8 mouse cellular contexts compared by ENCODE assay signal in the genomic region with DNA sequence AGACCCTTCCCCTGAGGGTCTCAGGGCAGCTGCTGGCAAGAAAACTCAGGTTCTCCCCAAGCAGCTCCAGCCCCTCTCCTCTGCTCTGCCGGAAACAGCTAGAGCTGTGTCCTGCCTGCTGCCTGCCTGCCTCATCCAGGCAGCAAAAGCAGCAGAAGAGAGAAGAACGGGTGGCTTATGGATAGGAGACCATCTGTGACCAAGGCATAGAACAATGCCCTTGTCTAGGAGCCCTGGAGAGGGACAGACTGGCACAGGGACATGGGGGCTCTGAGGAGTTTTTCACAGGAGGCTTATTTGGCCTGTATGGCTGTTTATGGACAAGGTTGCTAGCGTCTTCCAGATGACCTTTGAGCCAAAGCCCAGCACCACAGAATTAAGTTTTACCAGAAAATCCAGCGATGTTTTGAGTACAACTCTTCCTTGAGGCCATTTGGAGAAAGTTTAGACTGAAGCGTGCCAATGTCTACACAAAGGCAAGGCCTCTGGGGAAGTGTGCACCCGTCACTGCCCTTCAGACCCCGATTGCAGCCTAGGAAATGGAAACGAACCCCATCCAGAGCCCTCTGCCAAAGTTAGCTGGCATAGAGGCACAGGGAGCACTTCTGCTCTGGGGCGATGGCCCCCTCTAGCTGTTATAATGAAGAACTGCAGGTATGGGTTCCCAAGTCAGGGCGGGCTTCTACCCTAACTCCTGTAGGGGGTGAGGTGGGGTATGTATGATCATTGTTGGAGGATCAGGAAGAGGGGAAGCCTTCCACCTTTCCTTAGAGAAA. TPM values are rescaled to one million over a fixed set of nuclear protein-coding genes. Genes with fewer than 3 reads are reported as not detected.
DNase-seq lines count a peak whose midpoint lies in the region; ATAC-seq and TF ChIP-seq lines count a peak whose summit lies in the region.

No protein-coding gene starts in this region.

- peak; percentile 74 for ATAC-seq in frontal cortex, adult (ENCODE audit: low TSS enrichment)
- peak; percentile 52; the same call in 1 of the 2 replicates for ATAC-seq in hindbrain, embryonic 14.5 days (ENCODE audit: low FRiP score)
- ATAC-seq in midbrain, embryonic 14.5 days (ENCODE audit: low FRiP score, low TSS enrichment): peak; percentile 27; the same call in 1 of the 2 replicates

- 9% methylated on average over 10 of the region's 10 CpGs for WGBS in cerebellum, adult 2 months
- 25% methylated on average over 10 of the region's 10 CpGs for WGBS in hindbrain, embryonic 14.5 days
- 29% methylated on average over 10 of the region's 10 CpGs for WGBS in midbrain, embryonic 14.5 days

- no peak overlapping the region for H3K9ac ChIP-seq in hindbrain, embryonic 14.5 days
- H3K9ac ChIP-seq in midbrain, embryonic 14.5 days (replicated peaks; ENCODE audit: low read length): no peak overlapping the region

- no peak overlapping the region for H3K4me3 ChIP-seq in testis, adult 2 months (ENCODE audit: control insufficient read depth, low read depth, low read length)
- H3K4me3 ChIP-seq in cerebellum, adult 2 months (replicated peaks; ENCODE audit: insufficient read depth, low read depth, low read length): no peak overlapping the region
- no peak overlapping the region for H3K4me3 ChIP-seq in hindbrain, embryonic 14.5 days (replicated peaks; ENCODE audit: low read length)
- H3K4me3 ChIP-seq in midbrain, embryonic 14.5 days (replicated peaks; ENCODE audit: low read depth, low read length): no peak overlapping the region

- no peak overlapping the region for H3K4me2 ChIP-seq in hindbrain, embryonic 14.5 days (replicated peaks)
- no peak overlapping the region for H3K4me2 ChIP-seq in midbrain, embryonic 14.5 days (ENCODE audit: low read length)

- peak; percentile 56; the same call in 1 of the 2 replicates for TF ChIP-seq CTCF in testis, adult 2 months (IDR thresholded peaks at IDR 0.05; ENCODE audit: control insufficient read depth, insufficient read depth, insufficient replicate concordance, low read depth, low read length)
- peak; percentile 91 for TF ChIP-seq CTCF in cerebellum, adult 2 months (IDR thresholded peaks at IDR 0.05; ENCODE audit: borderline replicate concordance, insufficient read depth, low read depth, low read length)

- H3K27ac ChIP-seq in testis, adult 2 months (ENCODE audit: control insufficient read depth, insufficient read depth, low read depth, low read length): no peak overlapping the region
- peak overlapping the region; percentile 19 for H3K27ac ChIP-seq in cerebellum, adult 2 months (ENCODE audit: insufficient read depth, low read length)
- H3K27ac ChIP-seq in hindbrain, embryonic 14.5 days: peak overlapping the region; percentile 51
- no peak overlapping the region for H3K27ac ChIP-seq in midbrain, embryonic 14.5 days (replicated peaks; ENCODE audit: low read depth, low read length)

- no peaks in the 10 kb centered on the region for H3K9me3 ChIP-seq in hindbrain, embryonic 14.5 days (ENCODE audit: control insufficient read depth, low read length)
- no peaks in the 10 kb centered on the region for H3K9me3 ChIP-seq in midbrain, embryonic 14.5 days (ENCODE audit: control insufficient read depth, low read length)

- H3K27me3 ChIP-seq in testis, adult 2 months (ENCODE audit: control insufficient read depth, insufficient read depth, low read length): no peaks in the 10 kb centered on the region
- H3K27me3 ChIP-seq in cerebellum, adult 2 months (ENCODE audit: control insufficient read depth, insufficient read depth, low read length): no peaks in the 10 kb centered on the region
- H3K27me3 ChIP-seq in hindbrain, embryonic 14.5 days (ENCODE audit: control insufficient read depth, insufficient read depth, low read length): no peaks in the 10 kb centered on the region
- no peaks in the 10 kb centered on the region for H3K27me3 ChIP-seq in midbrain, embryonic 14.5 days (ENCODE audit: control insufficient read depth, insufficient read depth, low read length)

- peaks cover 4% of the 10 kb centered on the region; the same call in 1 of the 2 replicates for H3K36me3 ChIP-seq in testis, adult 2 months (ENCODE audit: control insufficient read depth, insufficient read depth, low read length)
- peaks cover 22% of the 10 kb centered on the region for H3K36me3 ChIP-seq in hindbrain, embryonic 14.5 days (replicated peaks; ENCODE audit: control insufficient read depth, insufficient read depth)
- peaks cover 17% of the 10 kb centered on the region for H3K36me3 ChIP-seq in midbrain, embryonic 14.5 days (ENCODE audit: control insufficient read depth, insufficient read depth, low read length)

- intact Hi-C loops in left cerebral cortex, postnatal 14 days (cut with DNase I): no loop called here

- no peak for TF ChIP-seq POLR2A in testis, adult 2 months (IDR thresholded peaks at IDR 0.05; ENCODE audit: control insufficient read depth, low read depth, low read length)
- no peak for TF ChIP-seq POLR2A in cerebellum, adult 2 months (IDR thresholded peaks at IDR 0.05; ENCODE audit: borderline replicate concordance, insufficient read depth, low read length)

- no peaks in the 10 kb centered on the region; the same call in 1 of the 2 replicates for H3K4me1 ChIP-seq in testis, adult 2 months (ENCODE audit: control insufficient read depth, insufficient read depth, low read length)
- H3K4me1 ChIP-seq in cerebellum, adult 2 months (ENCODE audit: control insufficient read depth, insufficient read depth, low read length): peaks cover 13% of the 10 kb centered on the region
- peaks cover 25% of the 10 kb centered on the region for H3K4me1 ChIP-seq in hindbrain, embryonic 14.5 days (replicated peaks; ENCODE audit: control insufficient read depth, insufficient read depth, low read length)
- peaks cover 3% of the 10 kb centered on the region; the same call in 1 of the 2 replicates for H3K4me1 ChIP-seq in midbrain, embryonic 14.5 days (ENCODE audit: control insufficient read depth, insufficient read depth, low read length)

- no peak for DNase-seq in testis, postnatal 14 days (ENCODE audit: low spot score)
- DNase-seq in cerebellum, adult 2 months: peak; percentile 64 to 65
- peak; percentile 73 for DNase-seq in hindbrain, embryonic 14.5 days (ENCODE audit: low spot score)
- DNase-seq in left cerebral cortex, postnatal 14 days (ENCODE audit: low spot score in 2 of 2): peak; percentile 66 to 72
- peak; percentile 79 for DNase-seq in midbrain, embryonic 14.5 days
- peak; percentile 65 for DNase-seq in thymus, postnatal 14 days

RNA-seq across cellular contexts. Expression of gene Trim8, which starts 49.3 kb away (rescaled TPM):
- polyA plus RNA-seq in testis, adult 2 months (2012; rRNA removed): 2.1 and 2.6 TPM in 2 replicates
- 40.3 and 43.4 TPM in 2 replicates for polyA plus RNA-seq in cerebellum, adult 2 months (2012; rRNA removed)
- 37.5 and 39.4 TPM in 2 replicates for polyA plus RNA-seq in hindbrain, embryonic 14.5 days (2014; fragmentation: Nextera tagmentation; extraction: Ambion mirVana)
- 100 to 1,000 TPM; 103 to 110 TPM for total RNA-seq in left cerebral cortex, postnatal 14 days (2021)
- 36.5 and 38.5 TPM in 2 replicates for polyA plus RNA-seq in midbrain, embryonic 14.5 days (2014; fragmentation: Nextera tagmentation; extraction: Ambion mirVana)

RNA-seq across cellular contexts. Expression of gene Sufu, which starts 55.5 kb away (rescaled TPM):
- polyA plus RNA-seq in testis, adult 2 months (2012; rRNA removed): 186 and 202 TPM in 2 replicates
- polyA plus RNA-seq in cerebellum, adult 2 months (2012; rRNA removed): 15.0 and 16.2 TPM in 2 replicates
- polyA plus RNA-seq in hindbrain, embryonic 14.5 days (2014; fragmentation: Nextera tagmentation; extraction: Ambion mirVana): 23.0 and 24.1 TPM in 2 replicates
- 10 to 100 TPM; 16.8 to 18.6 TPM for total RNA-seq in left cerebral cortex, postnatal 14 days (2021)
- 22.0 and 29.1 TPM in 2 replicates for polyA plus RNA-seq in midbrain, embryonic 14.5 days (2014; fragmentation: Nextera tagmentation; extraction: Ambion mirVana)

RNA-seq across cellular contexts. Expression of gene Actr1a, which starts 56.7 kb away (rescaled TPM):
- 179 and 194 TPM in 2 replicates for polyA plus RNA-seq in testis, adult 2 months (2012; rRNA removed)
- 185 and 196 TPM in 2 replicates for polyA plus RNA-seq in cerebellum, adult 2 months (2012; rRNA removed)
- 327 and 382 TPM in 2 replicates for polyA plus RNA-seq in hindbrain, embryonic 14.5 days (2014; fragmentation: Nextera tagmentation; extraction: Ambion mirVana)
- total RNA-seq in left cerebral cortex, postnatal 14 days (2021): 100 to 1,000 TPM; 217 to 220 TPM
- polyA plus RNA-seq in midbrain, embryonic 14.5 days (2014; fragmentation: Nextera tagmentation; extraction: Ambion mirVana): 320 and 379 TPM in 2 replicates

Comparison
In these comparisons a context has a peak if more than half of its experiments do, and no peak if none do; other contexts are left out.
1. H3K27ac ChIP-seq: peak in cerebellum, adult 2 months (single experiment) and hindbrain, embryonic 14.5 days (single experiment); none in testis, adult 2 months (single experiment) and midbrain, embryonic 14.5 days (single experiment).
2. RNA of gene Trim8, which starts 49.3 kb away (polyA plus RNA-seq): 40.3 to 43.4 TPM in cerebellum, adult 2 months, 36.5 to 38.5 TPM in midbrain, embryonic 14.5 days and 37.5 to 39.4 TPM in hindbrain, embryonic 14.5 days; 2.1 to 2.6 TPM in testis, adult 2 months; every median in the first group is over 10 times any median in the second.
3. Peak in every context shown above with its lines, with median percentiles within 50 percentile points of each other: ATAC-seq.